Mouse (Mus musculus) natural killer cell, adult 2 months (primary cell): ENCODE data around the gene Tmsb10.
A peak's percentile ranks its signal among the peaks of the same experiment; 100 is the strongest.

ENCODE experiments used
- DNase-seq, 2 experiments: peaks; one replicate each; pipeline ENCODE4 v3.0.0; 2022; ENCODE audit warnings: low spot score in 2 of 2

The Tmsb10 gene

GRCm38 (mm10) chr6:72958662-72959071 is at the start of gene Tmsb10:
Tmsb10 (minus strand) TSS chr6:72958748.
- no peak for DNase-seq

GRCm38 (mm10) chr6:73003601-73004000 is 45.1 kb upstream of the Tmsb10 start:
- DNase-seq, result no peak

- no peak for DNase-seq
These were observed 43.8 kb upstream of the Tmsb10 start for GRCm38 (mm10) chr6:73002391-73002790.

- no peak for DNase-seq
These were observed 40.3 kb upstream of the Tmsb10 start for GRCm38 (mm10) chr6:72998809-72999208.

GRCm38 (mm10) chr6:72993688-72994082 is 35.1 kb upstream of the Tmsb10 start:
- DNase-seq, result no peak

GRCm38 (mm10) chr6:72993054-72993687 is 34.6 kb upstream of the Tmsb10 start:
- DNase-seq, result peak; percentile 36 to 53

- DNase-seq, result peak; percentile 19 to 21
These were observed 31.7 kb upstream of the Tmsb10 start for GRCm38 (mm10) chr6:72990206-72990605.

- DNase-seq, result no peak
These were observed 30.6 kb upstream of the Tmsb10 start for GRCm38 (mm10) chr6:72989028-72989736.

- no peak for DNase-seq
These were observed 24.0 kb upstream of the Tmsb10 start for GRCm38 (mm10) chr6:72982506-72982905.

GRCm38 (mm10) chr6:72981851-72982250 is 23.3 kb upstream of the Tmsb10 start:
- DNase-seq, result no peak

- no peak for DNase-seq
These were observed 22.6 kb upstream of the Tmsb10 start for GRCm38 (mm10) chr6:72981124-72981651.

- no peak for DNase-seq
These were observed 18.3 kb upstream of the Tmsb10 start for GRCm38 (mm10) chr6:72976866-72977265.

GRCm38 (mm10) chr6:72971074-72971473 is 12.5 kb upstream of the Tmsb10 start:
- DNase-seq, result no peak

- DNase-seq, result no peak
These were observed 11.2 kb upstream of the Tmsb10 start for GRCm38 (mm10) chr6:72969787-72970186.

- no peak for DNase-seq
These were observed 6.7 kb upstream of the Tmsb10 start for GRCm38 (mm10) chr6:72965199-72965598.

GRCm38 (mm10) chr6:72962281-72962741 is 3.8 kb upstream of the Tmsb10 start:
- DNase-seq, result peak; percentile 74 to 85

GRCm38 (mm10) chr6:72961603-72962002 is 3.1 kb upstream of the Tmsb10 start:
- no peak for DNase-seq

- DNase-seq, result no peak
These were observed 2.1 kb upstream of the Tmsb10 start for GRCm38 (mm10) chr6:72960675-72961074.

GRCm38 (mm10) chr6:72959175-72959574 is 627 bp upstream of the Tmsb10 start:
- no peak for DNase-seq

- DNase-seq, result peak; percentile 86 to 87
These were observed 589 bp downstream of the Tmsb10 start for GRCm38 (mm10) chr6:72957676-72958641.

GRCm38 (mm10) chr6:72957093-72957435 is 1.5 kb downstream of the Tmsb10 start:
- peak; percentile 30 to 43 for DNase-seq
